Mouse (Mus musculus) E14TG2a.4 (cell line): ENCODE measurements around the gene Slc22a12.

Experiments
- H3K27me3 ChIP-seq: 2 replicates; pipeline ENCODE4 v1.6.1; 2014; ENCODE audit warnings: low read length, control low read depth; ENCODE audit not compliant: insufficient read depth
- H3K36me3 ChIP-seq: 2 replicates; pipeline ENCODE4 v1.6.1; 2014; ENCODE audit warnings: low read length, control low read depth; ENCODE audit not compliant: insufficient read depth
- H3K4me1 ChIP-seq: replicated peaks from 2 replicates; pipeline ENCODE4 v1.6.1; 2014; ENCODE audit warnings: low read depth, low read length, control low read depth
- H3K4me3 ChIP-seq: replicated peaks from 2 replicates; pipeline ENCODE4 v1.5.1; 2014; ENCODE audit warnings: mild to moderate bottlenecking, low read length
- H3K9me3 ChIP-seq: 2 replicates; pipeline ENCODE4 v1.6.1; 2014; ENCODE audit warnings: low read length, control low read depth
- CTCF ChIP-seq: conservative IDR thresholded peaks from 2 replicates; pipeline ENCODE4 v1.5.1; 2014; ENCODE audit warnings: low read length
- NANOG ChIP-seq: IDR thresholded peaks from 2 replicates; pipeline ENCODE4 v1.6.1; 2014; ENCODE audit warnings: borderline replicate concordance, low read length, mixed read lengths
- POU5F1 ChIP-seq: IDR thresholded peaks from 2 replicates; pipeline ENCODE4 v1.6.1; 2014; ENCODE audit warnings: low read length, borderline replicate concordance

Gene Slc22a12

GRCm38 (mm10) chr19:6498350-6499131, 44.3 kb downstream of the Slc22a12 start:
- Histone ChIP-seq H3K9me3 (0 out of 2 replicates have a peak, but pooled peaks cover 5% of the 10 kb centered on the region), H3K4me1 (peaks cover 48% of the 10 kb centered on the region), H3K27me3 (peaks cover 92% of the 10 kb centered on the region), H3K36me3 (no peaks in the 10 kb centered on the region), H3K4me3 (peak overlapping the region; percentile 81)
- TF ChIP-seq NANOG (no peak), POU5F1 (no peak), CTCF (no peak)

GRCm38 (mm10) chr19:6497803-6498202, 45.0 kb downstream of the Slc22a12 start:
- TF ChIP-seq POU5F1 (no peak), NANOG (no peak), CTCF (no peak)
- H3K9me3 ChIP-seq: 0 out of 2 replicates have a peak, but pooled peaks cover 5% of the 10 kb centered on the region
- no peaks in the 10 kb centered on the region for H3K36me3 ChIP-seq
- peaks cover 92% of the 10 kb centered on the region for H3K27me3 ChIP-seq
- peaks cover 42% of the 10 kb centered on the region for H3K4me1 ChIP-seq
- H3K4me3 ChIP-seq: peak overlapping the region; percentile 81

GRCm38 (mm10) chr19:6497150-6497801, 45.6 kb downstream of the Slc22a12 start:
- Histone ChIP-seq H3K36me3 (no peaks in the 10 kb centered on the region), H3K27me3 (peaks cover 92% of the 10 kb centered on the region), H3K4me3 (peak overlapping the region; percentile 81), H3K9me3 (0 out of 2 replicates have a peak, but pooled peaks cover 5% of the 10 kb centered on the region), H3K4me1 (peaks cover 43% of the 10 kb centered on the region)
- TF ChIP-seq POU5F1: no peak
- TF ChIP-seq CTCF: no peak
- no peak for TF ChIP-seq NANOG

GRCm38 (mm10) chr19:6496462-6497149, 46.2 kb downstream of the Slc22a12 start:
- Histone ChIP-seq H3K4me3 (no peak overlapping the region), H3K4me1 (peaks cover 42% of the 10 kb centered on the region), H3K9me3 (0 out of 2 replicates have a peak, but pooled peaks cover 5% of the 10 kb centered on the region), H3K36me3 (no peaks in the 10 kb centered on the region), H3K27me3 (peaks cover 91% of the 10 kb centered on the region)
- no peak for TF ChIP-seq POU5F1
- no peak for TF ChIP-seq NANOG
- TF ChIP-seq CTCF: no peak

- Histone ChIP-seq H3K36me3 (no peaks in the 10 kb centered on the region), H3K9me3 (0 out of 2 replicates have a peak, but pooled peaks cover 5% of the 10 kb centered on the region), H3K27me3 (peaks cover 91% of the 10 kb centered on the region), H3K4me3 (no peak overlapping the region), H3K4me1 (peaks cover 42% of the 10 kb centered on the region)
- TF ChIP-seq POU5F1: no peak
- TF ChIP-seq NANOG: no peak
- TF ChIP-seq CTCF: no peak
Measured at GRCm38 (mm10) chr19:6495714-6496113, 47.1 kb downstream of the Slc22a12 start.

- no peaks in the 10 kb centered on the region for H3K9me3 ChIP-seq
- peaks cover 86% of the 10 kb centered on the region for H3K27me3 ChIP-seq
- no peak for TF ChIP-seq POU5F1
- no peak for TF ChIP-seq NANOG
- no peak for TF ChIP-seq CTCF
- H3K4me1 ChIP-seq: peaks cover 42% of the 10 kb centered on the region
- H3K36me3 ChIP-seq: no peaks in the 10 kb centered on the region
- H3K4me3 ChIP-seq: no peak overlapping the region
Measured at GRCm38 (mm10) chr19:6494504-6495170, 48.2 kb downstream of the Slc22a12 start.

GRCm38 (mm10) chr19:6494032-6494431, 48.8 kb downstream of the Slc22a12 start:
- peaks cover 46% of the 10 kb centered on the region for H3K4me1 ChIP-seq
- H3K9me3 ChIP-seq: no peaks in the 10 kb centered on the region
- peaks cover 80% of the 10 kb centered on the region for H3K27me3 ChIP-seq
- no peak overlapping the region for H3K4me3 ChIP-seq
- TF ChIP-seq POU5F1: no peak
- TF ChIP-seq NANOG: no peak
- TF ChIP-seq CTCF: no peak
- H3K36me3 ChIP-seq: no peaks in the 10 kb centered on the region
